Mouse (Mus musculus): Measurements from ENCODE around the gene Serpinb8.

- TF ChIP-seq CTCF (IDR thresholded peaks at IDR 0.05; ENCODE audit: low read depth) (no peak), EP300 (IDR thresholded peaks at IDR 0.05; ENCODE audit: low read depth) (no peak)
Measured at GRCm38 (mm10) chr1:107559494-107559893, 30.3 kb upstream of the Serpinb8 start.

All from heart, postnatal 0 days (tissue).